Mouse (Mus musculus) lung, adult 2 months (tissue): Measurements from ENCODE around the gene Foxs1. TPM values are rescaled to one million over a fixed set of nuclear protein-coding genes. Genes with fewer than 3 reads are reported as not detected.

Experiments
- DNase-seq: peaks from one replicate; pipeline ENCODE4 v3.0.0; 2022
- H3K4me1 ChIP-seq: fragments of 200-500 bp; 2 replicates; pipeline ENCODE4 v1.6.1; 2011; ENCODE audit warnings: low read length; ENCODE audit not compliant: control insufficient read depth, insufficient read depth
- H3K4me3 ChIP-seq: fragments of 200-500 bp; replicated peaks from 2 replicates; pipeline ENCODE3; 2011; ENCODE audit warnings: low read depth, mild to moderate bottlenecking, control low read depth, low read length; ENCODE audit errors: extremely low read depth
- CTCF ChIP-seq: fragments of 200-500 bp; IDR thresholded peaks from 2 replicates; pipeline ENCODE4 v1.5.1; 2011; ENCODE audit warnings: mild to moderate bottlenecking, low read length, control low read depth; ENCODE audit not compliant: insufficient read depth
- POLR2A ChIP-seq: fragments of 200-500 bp; IDR thresholded peaks from 2 replicates; pipeline ENCODE4 v1.6.1; 2011; ENCODE audit warnings: low read depth, mild to moderate bottlenecking, control low read depth, low read length, borderline replicate concordance; ENCODE audit errors: extremely low read depth
- WGBS: fragments of 180-500 bp; shearing (Covaris S2); methylation state at CpG from one replicate; pipeline ENCODE4 v1.1.7; 2018; 5-methylcytosine and 5-hydroxymethylcytosine counted together
- polyA plus RNA-seq: library from polyadenylated mRNA; depleted of rRNA; stranded (reverse); fragments of >200 nt; gene quantifications from 2 replicates; pipeline ENCODE4 v1.2.3, GENCODE M21; 2012

The Foxs1 gene
- polyA plus RNA-seq, 1 experiment = 11.1 TPM

DNA sequence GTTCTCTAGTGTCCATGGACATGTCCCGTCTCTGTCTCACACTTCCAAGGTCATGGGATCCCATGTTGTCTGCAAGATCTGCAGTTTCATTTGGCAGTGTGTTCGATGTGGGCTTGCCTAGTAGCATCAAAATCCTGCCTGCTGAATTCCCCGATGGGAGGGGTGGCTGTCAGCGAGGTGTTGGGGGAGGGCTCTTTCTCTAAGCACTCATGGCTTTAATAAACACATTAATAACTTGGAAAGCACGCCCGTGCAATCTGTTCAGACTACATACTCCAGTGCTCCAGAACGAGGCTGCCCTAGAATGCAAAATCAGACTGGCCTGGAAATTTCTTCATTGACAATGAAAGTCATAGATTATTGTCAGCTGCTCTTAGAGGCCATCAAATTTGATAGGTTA is 14.1 kb upstream of the Foxs1 start:
- no peak for DNase-seq
- 27% methylated on average over 7 of the region's 7 CpGs for WGBS

DNA sequence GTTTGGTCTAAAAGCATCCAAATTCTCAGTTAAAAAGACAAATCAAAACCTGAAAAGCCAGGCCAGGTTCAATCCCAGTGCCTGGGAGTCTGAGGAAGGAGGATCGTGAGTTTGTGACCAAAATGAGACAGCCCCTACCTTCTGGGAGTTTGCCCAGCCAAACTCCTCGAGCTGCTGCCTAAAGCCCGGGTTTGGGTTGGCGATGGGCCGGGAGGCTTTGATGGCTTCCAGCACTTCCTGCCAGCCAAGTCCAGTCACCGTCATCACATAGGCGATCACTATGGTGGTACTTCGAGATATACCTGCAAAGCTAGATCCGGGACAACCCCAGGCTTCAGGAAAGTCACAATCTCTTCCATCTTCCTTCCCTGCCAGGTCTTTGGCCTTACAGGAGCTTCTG is 11.0 kb upstream of the Foxs1 start:
- Histone ChIP-seq H3K4me1 (no peaks in the 10 kb centered on the region), H3K4me3 (no peak overlapping the region)
- TF ChIP-seq POLR2A = no peak
- TF ChIP-seq CTCF = no peak
- no peak for DNase-seq
- WGBS = 42% methylated on average over 9 of the region's 9 CpGs

More for the DNA sequence above, 14.1 kb upstream of the Foxs1 start:
- no peaks in the 10 kb centered on the region for H3K4me1 ChIP-seq
- no peak for TF ChIP-seq POLR2A
- TF ChIP-seq CTCF = no peak
- H3K4me3 ChIP-seq = no peak overlapping the region

GRCm38 (mm10) chr2:152943568-152943967 is 10.6 kb upstream of the Foxs1 start:
- TF ChIP-seq POLR2A (no peak), CTCF (no peak)
- DNase-seq = no peak
- 10% methylated on average over 8 of the region's 8 CpGs for WGBS
- H3K4me1 ChIP-seq = no peaks in the 10 kb centered on the region
- H3K4me3 ChIP-seq = no peak overlapping the region

GRCm38 (mm10) chr2:152942898-152943515 is 10.0 kb upstream of the Foxs1 start:
- TF ChIP-seq POLR2A (no peak), CTCF (no peak)
- no peak for DNase-seq
- under 1% methylated on average over 63 of the region's 65 CpGs for WGBS
- H3K4me3 ChIP-seq = no peak overlapping the region
- no peaks in the 10 kb centered on the region for H3K4me1 ChIP-seq

GRCm38 (mm10) chr2:152941776-152942175 is 8.8 kb upstream of the Foxs1 start:
- 24% methylated on average over 7 of the region's 7 CpGs for WGBS
- no peak overlapping the region for H3K4me3 ChIP-seq
- DNase-seq = no peak
- TF ChIP-seq POLR2A = no peak
- TF ChIP-seq CTCF = no peak
- no peaks in the 10 kb centered on the region for H3K4me1 ChIP-seq

- DNase-seq = no peak
- no peak for TF ChIP-seq POLR2A
- TF ChIP-seq CTCF = no peak
- Histone ChIP-seq H3K4me1 (no peaks in the 10 kb centered on the region), H3K4me3 (no peak overlapping the region)
- WGBS = 74% methylated on average over 6 of the region's 6 CpGs
Observed at GRCm38 (mm10) chr2:152941106-152941505, 8.1 kb upstream of the Foxs1 start.

- no peaks in the 10 kb centered on the region for H3K4me1 ChIP-seq
- TF ChIP-seq CTCF (peak; percentile 74), POLR2A (no peak)
- 10% methylated on average over 4 of the region's 4 CpGs for WGBS
- no peak overlapping the region for H3K4me3 ChIP-seq
- DNase-seq = peak; percentile 25
Observed at GRCm38 (mm10) chr2:152939846-152940245, 6.8 kb upstream of the Foxs1 start.

DNA sequence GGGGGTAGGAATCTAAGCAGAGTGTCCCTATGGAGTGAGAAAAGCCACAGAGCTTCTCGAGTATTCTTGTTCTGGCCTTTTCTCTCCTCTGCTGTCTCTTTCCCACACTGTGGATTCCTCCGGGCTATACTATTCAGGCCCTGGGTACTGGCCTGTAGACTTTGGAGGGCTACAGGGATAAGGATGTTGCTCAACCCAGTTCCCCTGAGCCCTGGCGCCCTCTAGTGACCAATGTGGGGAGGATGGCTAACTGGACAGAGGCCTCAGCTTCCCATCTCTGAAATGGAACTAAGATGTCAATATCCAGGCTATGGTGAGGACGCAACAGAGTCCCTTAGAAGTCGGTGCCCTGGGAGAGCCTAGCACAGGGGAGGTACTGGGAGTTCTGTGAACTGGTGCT is 606 bp upstream of the Foxs1 start:
- no peak for TF ChIP-seq POLR2A
- peak; percentile 69 for TF ChIP-seq CTCF
- Histone ChIP-seq H3K4me1 (no peaks in the 10 kb centered on the region), H3K4me3 (no peak overlapping the region)
- DNase-seq = peak; percentile 32
- 38% methylated on average over 5 of the region's 5 CpGs for WGBS

GRCm38 (mm10) chr2:152931456-152932160 is 1.4 kb downstream of the Foxs1 start:
- 64% methylated on average over 12 of the region's 12 CpGs for WGBS
- H3K4me3 ChIP-seq = peak overlapping the region; percentile 19
- DNase-seq = no peak
- TF ChIP-seq CTCF (no peak), POLR2A (no peak)
- no peaks in the 10 kb centered on the region for H3K4me1 ChIP-seq

GRCm38 (mm10) chr2:152930276-152930675 is 2.7 kb downstream of the Foxs1 start:
- 33% methylated on average over 2 of the region's 2 CpGs for WGBS
- no peak for DNase-seq
- H3K4me1 ChIP-seq = no peaks in the 10 kb centered on the region
- H3K4me3 ChIP-seq = no peak overlapping the region
- TF ChIP-seq POLR2A (no peak), CTCF (no peak)
